Mouse (Mus musculus): Measurements from ENCODE around the gene Macf1.

The Macf1 gene

DNA sequence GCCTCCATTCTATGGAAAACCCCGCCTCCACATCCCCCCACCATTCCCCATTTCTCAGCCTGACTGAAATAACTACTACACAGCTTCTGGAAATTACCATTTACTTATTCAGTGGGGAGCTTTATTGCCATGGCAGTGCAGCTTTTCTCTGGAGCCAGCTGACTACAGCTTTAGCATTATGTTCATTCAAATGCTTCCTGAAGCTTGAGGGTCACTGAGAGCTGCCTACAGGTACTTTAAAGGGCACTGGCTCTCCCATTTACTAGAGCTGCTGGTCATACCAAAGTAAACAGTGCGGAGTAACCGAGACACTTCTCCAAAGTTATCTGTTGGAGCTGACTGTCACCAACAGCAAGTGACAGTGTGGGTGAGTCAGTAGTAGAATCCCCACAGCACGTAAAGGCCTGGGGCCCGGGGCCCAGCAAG, 89.8 kb downstream of the Macf1 start:
- no peak for DNase-seq (ENCODE audit: low spot score)

- DNase-seq (ENCODE audit: low spot score), result no peak
Measured at GRCm38 (mm10) chr4:123593664-123594063, 90.5 kb downstream of the Macf1 start.

DNA sequence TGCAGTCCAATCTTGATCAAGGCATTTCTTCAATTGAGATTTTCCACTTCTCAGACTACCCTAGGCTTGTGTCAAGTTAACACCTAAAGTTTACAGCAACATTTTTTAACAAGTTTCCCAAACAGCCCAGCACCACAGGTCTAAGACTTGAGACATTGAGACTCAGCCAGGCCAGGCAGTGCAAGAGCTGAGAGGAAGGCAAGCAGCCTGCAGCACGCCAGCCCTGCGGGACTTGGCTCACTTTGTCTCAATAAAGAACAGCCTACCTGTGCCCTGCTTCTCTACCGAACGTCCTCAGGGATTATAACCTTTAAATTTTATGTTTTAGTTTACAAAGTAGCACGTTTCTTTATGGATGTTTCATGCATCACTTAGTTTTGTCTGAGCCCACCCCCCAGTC, 92.1 kb downstream of the Macf1 start:
- DNase-seq (ENCODE audit: low spot score), result no peak

- no peak for DNase-seq (ENCODE audit: low spot score)
Measured at GRCm38 (mm10) chr4:123591026-123591635, 93.0 kb downstream of the Macf1 start.

GRCm38 (mm10) chr4:123589496-123589895, 94.7 kb downstream of the Macf1 start:
- no peak for DNase-seq (ENCODE audit: low spot score)

- no peak for DNase-seq (ENCODE audit: low spot score)
Measured at GRCm38 (mm10) chr4:123588353-123589301, 95.5 kb downstream of the Macf1 start.

DNA sequence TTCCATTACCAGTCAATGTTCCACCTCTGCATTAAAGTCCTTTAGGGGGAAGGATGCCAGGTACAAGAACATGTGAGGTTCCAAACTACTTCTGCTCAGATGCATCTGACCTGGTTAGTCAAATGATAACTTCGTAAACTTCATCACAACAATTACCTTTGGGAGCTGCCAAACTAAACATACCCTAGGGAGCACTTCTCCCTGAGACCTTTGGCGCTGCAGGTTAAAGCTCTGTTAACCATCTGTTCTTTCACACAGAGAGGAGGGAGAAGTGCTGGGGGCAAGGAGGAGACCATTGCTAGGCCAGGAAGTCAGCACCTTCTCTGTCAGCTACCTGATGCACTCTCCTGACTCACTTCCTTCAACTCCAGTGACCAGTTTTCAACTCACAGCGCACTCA, 96.5 kb downstream of the Macf1 start:
- DNase-seq (ENCODE audit: low spot score), result no peak

GRCm38 (mm10) chr4:123584720-123585093, 99.5 kb downstream of the Macf1 start:
- no peak for DNase-seq (ENCODE audit: low spot score)

GRCm38 (mm10) chr4:123584084-123584719, 100.0 kb downstream of the Macf1 start:
- no peak for DNase-seq (ENCODE audit: low spot score)

- no peak for DNase-seq (ENCODE audit: low spot score)
Measured at GRCm38 (mm10) chr4:123577469-123578088, 106.6 kb downstream of the Macf1 start.

DNA sequence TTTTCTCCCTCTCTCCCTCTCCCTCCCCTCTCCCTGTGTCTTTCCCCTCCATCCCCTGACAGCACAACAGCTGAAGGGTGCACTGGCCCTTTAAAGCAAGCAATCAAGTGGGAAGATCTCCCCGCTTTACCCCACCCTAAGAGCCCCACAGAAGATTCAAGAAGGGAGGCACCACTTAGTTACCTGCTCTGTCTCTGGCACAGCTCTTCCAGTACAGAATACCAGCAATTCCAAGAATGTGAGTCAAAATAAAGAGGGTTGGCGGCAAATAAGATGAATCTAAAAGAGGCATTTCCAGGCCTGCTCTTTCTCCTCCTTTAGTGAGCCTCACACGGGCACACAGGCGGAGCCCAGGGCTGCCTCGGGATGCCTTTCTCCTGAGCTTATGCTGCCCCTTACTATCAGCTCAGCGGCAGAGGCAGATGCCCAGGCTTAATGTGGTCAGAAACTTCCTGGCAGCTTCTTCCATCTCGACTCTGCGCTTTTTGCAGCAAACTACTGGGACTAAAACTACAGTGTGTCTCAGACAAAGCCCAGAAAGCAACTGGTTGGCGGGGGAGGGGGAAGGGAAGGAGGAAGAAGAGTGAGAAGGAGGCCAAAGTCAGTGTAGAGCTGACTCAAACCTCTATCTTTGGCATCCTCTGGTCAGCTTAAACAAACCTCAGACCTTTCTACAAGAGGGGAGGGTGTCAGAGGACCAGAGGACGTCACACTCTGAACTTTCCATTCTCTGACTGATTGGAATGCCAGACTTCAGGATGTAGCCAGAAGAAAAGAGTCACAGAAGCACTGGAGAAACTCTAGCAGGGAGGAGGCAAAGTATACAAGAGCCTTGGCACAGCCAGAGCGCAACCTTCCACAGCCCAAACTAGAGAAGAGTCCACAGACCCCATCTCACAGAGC, 111.5 kb downstream of the Macf1 start:
- no peak for DNase-seq (ENCODE audit: low spot score)

GRCm38 (mm10) chr4:123571869-123572268, 112.3 kb downstream of the Macf1 start:
- DNase-seq (ENCODE audit: low spot score), result no peak

DNA sequence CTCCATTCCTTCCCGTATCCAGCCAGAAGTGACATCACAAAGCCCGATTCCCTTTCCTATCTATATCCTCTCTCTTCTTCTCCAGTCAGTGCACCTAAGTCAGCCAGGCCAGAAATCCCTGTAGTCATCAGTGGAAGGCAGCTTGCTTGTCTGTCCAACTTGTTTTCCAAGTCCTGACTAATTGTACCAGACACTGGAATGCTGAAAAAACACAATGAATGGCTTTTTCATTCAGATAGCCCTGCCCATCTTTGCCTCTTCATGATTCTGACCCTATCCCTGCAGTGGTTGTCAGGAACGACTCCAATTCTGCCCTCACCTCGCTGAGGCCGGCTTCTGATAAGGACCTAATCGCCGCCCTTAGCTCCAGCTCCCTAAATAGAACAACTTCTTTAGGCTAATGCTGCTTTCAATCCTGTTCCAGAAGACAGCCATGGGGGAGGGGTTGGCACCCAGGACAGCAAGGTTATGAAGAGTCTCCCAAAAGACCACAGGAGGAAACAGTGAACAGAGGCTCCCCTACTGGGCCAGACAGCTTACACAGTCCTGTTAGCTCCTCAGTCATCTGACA, 118.8 kb downstream of the Macf1 start:
- no peak for DNase-seq (ENCODE audit: low spot score)

DNA sequence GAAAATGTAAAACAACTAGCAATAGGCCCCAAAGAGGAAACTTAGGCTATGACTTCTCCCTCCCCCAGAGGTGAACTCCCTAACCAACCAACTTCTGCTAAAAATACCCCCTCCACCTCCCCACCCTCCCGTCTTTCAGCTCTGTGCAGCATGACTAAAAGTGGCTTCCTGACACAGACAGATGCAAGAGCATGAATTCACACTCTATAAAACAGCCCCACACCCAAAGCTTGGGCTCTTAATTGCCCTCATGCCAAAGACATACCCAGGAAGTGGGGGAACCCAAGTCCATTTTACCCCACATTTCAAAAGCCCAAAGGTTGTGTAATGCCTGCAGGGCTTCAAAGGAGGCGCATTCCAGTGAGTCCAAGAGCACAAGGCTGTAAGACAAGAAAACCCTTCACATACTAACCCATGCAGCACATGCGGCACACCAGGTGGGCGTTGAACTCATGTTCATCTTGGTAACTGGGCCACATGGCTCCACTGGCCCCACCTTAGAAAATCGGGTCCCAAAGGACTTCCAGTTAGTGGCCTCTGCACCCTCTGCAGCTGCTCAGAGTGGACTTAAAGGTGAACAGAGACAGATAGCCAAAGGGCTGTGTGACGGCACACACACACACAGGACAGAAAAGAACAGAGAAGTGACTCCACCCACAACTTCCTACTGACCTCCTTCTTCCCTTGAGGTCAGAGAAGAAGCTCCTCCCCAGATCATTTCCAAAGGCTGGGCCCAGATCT, 119.9 kb downstream of the Macf1 start:
- DNase-seq (ENCODE audit: low spot score), result no peak

DNA sequence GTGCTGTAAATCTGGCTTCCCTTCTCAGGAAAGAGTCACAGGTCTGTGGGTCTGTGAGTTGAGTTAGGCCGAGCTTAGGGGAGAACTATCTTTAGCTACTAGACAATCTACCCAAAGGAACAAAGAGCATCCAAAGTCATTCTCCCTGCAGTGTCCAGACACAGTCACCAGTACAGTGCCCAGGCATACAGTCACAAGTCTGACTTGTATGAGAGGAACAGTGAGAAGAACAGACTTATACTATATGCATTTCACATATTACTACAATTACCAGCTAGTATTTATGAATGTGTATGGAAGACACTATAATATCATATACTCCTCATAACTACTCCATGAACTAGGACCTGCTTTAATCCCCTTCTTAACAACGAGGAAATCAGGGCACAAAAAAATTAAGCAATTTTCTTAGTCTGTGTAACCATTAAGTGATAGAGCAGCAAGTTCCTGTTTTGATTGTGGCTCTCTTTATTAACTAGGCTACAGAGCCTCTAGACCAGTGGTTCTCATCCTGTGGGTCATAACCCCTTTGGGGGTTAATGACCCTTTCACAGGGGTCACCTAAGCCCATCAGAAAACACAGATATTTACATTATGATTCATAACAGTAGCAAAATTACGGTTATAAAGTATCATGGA, 121.9 kb downstream of the Macf1 start:
- DNase-seq (ENCODE audit: low spot score), result no peak

DNA sequence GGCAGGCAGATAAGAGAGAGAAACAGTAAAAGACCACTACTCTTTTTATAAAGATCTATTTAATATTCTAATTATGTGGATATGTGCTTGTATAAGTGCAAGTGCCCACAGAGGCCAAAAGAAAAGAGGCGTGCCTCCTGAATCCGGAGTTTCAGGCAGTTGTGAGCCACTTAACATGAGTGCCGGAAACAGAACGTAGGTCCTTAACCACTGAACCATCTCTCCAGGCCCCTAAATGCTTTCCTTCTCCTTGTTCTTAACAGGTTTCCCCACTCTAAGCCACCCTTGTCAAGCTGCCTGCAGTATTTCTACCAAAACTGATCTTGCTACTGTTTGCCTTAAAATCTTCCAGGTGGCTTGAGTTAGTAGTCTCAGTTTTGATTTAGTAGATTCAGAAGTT, 123.3 kb downstream of the Macf1 start:
- DNase-seq (ENCODE audit: low spot score), result no peak

- no peak for DNase-seq (ENCODE audit: low spot score)
Measured at GRCm38 (mm10) chr4:123558496-123558895, 125.7 kb downstream of the Macf1 start.

DNA sequence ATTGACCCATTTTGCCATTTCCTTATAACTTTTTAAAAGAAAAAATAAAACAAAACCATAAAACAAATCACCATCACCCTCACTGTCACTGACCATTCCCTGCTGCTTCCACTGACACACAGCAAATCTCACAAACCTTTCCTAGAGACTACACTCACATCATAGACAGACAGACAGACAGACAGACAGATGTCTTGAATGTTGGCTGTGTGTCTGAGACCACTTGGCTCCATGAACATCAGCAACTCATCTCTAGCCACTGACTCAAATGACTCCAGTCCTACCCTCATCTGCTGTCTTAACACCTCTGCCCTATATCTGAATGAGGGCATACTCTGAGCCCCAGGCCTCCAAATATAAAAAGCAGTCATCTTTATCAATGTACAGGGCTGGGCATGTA, 128.9 kb downstream of the Macf1 start:
- DNase-seq (ENCODE audit: low spot score), result no peak

DNA sequence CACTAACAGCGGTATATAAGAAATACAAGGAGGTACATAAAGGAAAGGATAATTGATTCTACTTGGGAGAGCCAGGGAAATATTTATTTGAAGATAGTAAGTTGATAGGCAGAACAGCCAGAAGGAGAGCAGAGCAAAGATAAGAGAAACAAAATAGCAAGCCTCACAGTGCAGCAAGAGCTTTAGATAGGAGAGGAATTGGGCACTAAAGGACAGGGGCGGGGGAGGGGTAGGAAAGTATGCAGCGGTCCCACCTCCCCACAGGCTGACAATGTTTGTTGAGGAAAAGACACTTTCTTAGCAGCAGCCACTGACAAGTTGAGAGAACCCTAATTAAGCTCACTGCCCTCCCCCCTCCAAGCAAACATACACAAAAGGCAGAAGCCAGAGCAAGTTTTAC, 131.5 kb downstream of the Macf1 start:
- no peak for DNase-seq (ENCODE audit: low spot score)

GRCm38 (mm10) chr4:123548317-123548716, 135.8 kb downstream of the Macf1 start:
- no peak for DNase-seq (ENCODE audit: low spot score)
